Mouse (Mus musculus): ENCODE results near the gene Camp. TPM values are rescaled to one million over a fixed set of nuclear protein-coding genes. Genes with fewer than 3 reads are reported as not detected.

The Camp gene
- polyA plus RNA-seq, 1 experiment from 2014 or later = 1.1 TPM

GRCm38 (mm10) chr9:109798051-109798450 lies 51.4 kb downstream of the Camp start:
- Histone ChIP-seq H3K4me1 (replicated peaks) (no peaks in the 10 kb centered on the region), H3K27ac (ENCODE audit: poor library complexity, severe bottlenecking) (no peak overlapping the region), H3K9me3 (replicated peaks) (no peaks in the 10 kb centered on the region), H3K4me2 (no peak overlapping the region), H3K9ac (no peak overlapping the region), H3K27me3 (replicated peaks) (no peaks in the 10 kb centered on the region), H3K36me3 (no peaks in the 10 kb centered on the region), H3K4me3 (no peak overlapping the region)
- 89% methylated on average over 1 of the region's 1 CpGs for WGBS
- ATAC-seq (ENCODE audit: insufficient number of reproducible peaks, low FRiP score) = no peak

Small RNA genes lying within 50 kb of the gene (microRNA-seq; reads per million reads assigned to microRNA genes)
- gene Mir7089 = 1.7 reads per million

Other genes with a start within 250 kb of the Camp start
- gene Fbxw24, start 223.6 kb downstream of the Camp start, polyA plus RNA-seq (2016; fragmentation: Nextera tagmentation; extraction: Ambion mirVana) = not detected in 2 replicates
- not detected in 2 replicates for gene Fbxw25, start 185.0 kb downstream of the Camp start, polyA plus RNA-seq (2016; fragmentation: Nextera tagmentation; extraction: Ambion mirVana)
- gene Fbxw18, start 146.9 kb downstream of the Camp start, polyA plus RNA-seq (2016; fragmentation: Nextera tagmentation; extraction: Ambion mirVana) = not detected in 2 replicates
- gene Fbxw26, start 103.5 kb downstream of the Camp start, polyA plus RNA-seq (2016; fragmentation: Nextera tagmentation; extraction: Ambion mirVana) = not detected in 2 replicates
- not detected in 2 replicates for gene Fbxw27, start 58.9 kb downstream of the Camp start, polyA plus RNA-seq (2016; fragmentation: Nextera tagmentation; extraction: Ambion mirVana)
- gene Spink8, start 37.3 kb downstream of the Camp start, polyA plus RNA-seq (2016; fragmentation: Nextera tagmentation; extraction: Ambion mirVana) = not detected in 2 replicates
- 55.7 and 60.5 TPM in 2 replicates for gene Nme6, start 16.9 kb downstream of the Camp start, polyA plus RNA-seq (2016; fragmentation: Nextera tagmentation; extraction: Ambion mirVana)
- gene Cdc25a, start 26.0 kb upstream of the Camp start, polyA plus RNA-seq (2016; fragmentation: Nextera tagmentation; extraction: Ambion mirVana) = 27.6 and 28.6 TPM in 2 replicates
- 118 and 122 TPM in 2 replicates for gene Map4, start 81.8 kb upstream of the Camp start, polyA plus RNA-seq (2016; fragmentation: Nextera tagmentation; extraction: Ambion mirVana)

All from heart, embryonic 12.5 days (tissue).